Mouse (Mus musculus) embryonic facial prominence, embryonic 15.5 days (tissue): ENCODE results near the gene Slc35f6. TPM values are rescaled to one million over a fixed set of nuclear protein-coding genes. Genes with fewer than 3 reads are reported as not detected.

ENCODE experiments used
- ATAC-seq: fragments of 200-750 bp; cut with Nextera tagmentation; 2 replicates; pipeline ENCODE4 v1.8.0; 2017; ENCODE audit warnings: low read depth, moderate TSS enrichment; ENCODE audit not compliant: insufficient number of reproducible peaks, low FRiP score, low TSS enrichment
- H3K27ac ChIP-seq: fragments of 300-500 bp; sonication (generic); replicated peaks from 2 replicates; pipeline ENCODE4 v1.5.1; 2015; ENCODE audit warnings: mild to moderate bottlenecking, inconsistent platforms
- H3K27me3 ChIP-seq: fragments of 300-500 bp; sonication (generic); 2 replicates; pipeline ENCODE4 v1.6.1; 2015; ENCODE audit warnings: inconsistent platforms
- H3K36me3 ChIP-seq: fragments of 300-500 bp; sonication (generic); 2 replicates; pipeline ENCODE4 v1.6.1; 2015; ENCODE audit warnings: mild to moderate bottlenecking, inconsistent platforms
- H3K4me1 ChIP-seq: fragments of 300-500 bp; sonication (generic); 2 replicates; pipeline ENCODE4 v1.6.1; 2015; ENCODE audit warnings: inconsistent platforms
- H3K4me2 ChIP-seq: fragments of 300-500 bp; sonication (generic); replicated peaks from 2 replicates; pipeline ENCODE4 v1.6.1; 2015; ENCODE audit warnings: mild to moderate bottlenecking, inconsistent platforms
- H3K4me3 ChIP-seq: fragments of 300-500 bp; sonication (generic); replicated peaks from 2 replicates; pipeline ENCODE4 v1.5.1; 2015; ENCODE audit warnings: mild to moderate bottlenecking, inconsistent platforms
- H3K9ac ChIP-seq: fragments of 300-500 bp; sonication (generic); 2 replicates; pipeline ENCODE4 v1.6.1; 2015; ENCODE audit warnings: inconsistent platforms
- H3K9me3 ChIP-seq: fragments of 300-500 bp; sonication (generic); replicated peaks from 2 replicates; pipeline ENCODE4 v1.6.1; 2016; ENCODE audit warnings: inconsistent platforms
- WGBS: fragments of 180-500 bp; shearing (Covaris S2); methylation state at CpG from one replicate; pipeline ENCODE4 v1.1.7; 2015; 5-methylcytosine and 5-hydroxymethylcytosine counted together
- polyA plus RNA-seq: library from polyadenylated mRNA; unstranded; fragments of >200 nt; fragmentation: Nextera tagmentation; extraction: Ambion mirVana; gene quantifications from 2 replicates; pipeline ENCODE4 v1.2.1, GENCODE M21; 2015

Gene Slc35f6
- polyA plus RNA-seq, 1 experiment from 2014 or later: 30.3 TPM

- Histone ChIP-seq H3K4me2 (no peak overlapping the region), H3K9me3 (no peaks in the 10 kb centered on the region), H3K4me3 (no peak overlapping the region), H3K27me3 (no peaks in the 10 kb centered on the region), H3K36me3 (peaks cover 45% of the 10 kb centered on the region), H3K4me1 (no peaks in the 10 kb centered on the region), H3K9ac (no peak overlapping the region), H3K27ac (no peak overlapping the region)
- WGBS: 71% methylated on average over 4 of the region's 4 CpGs
- no peak for ATAC-seq
Observed at GRCm38 (mm10) chr5:30659042-30659441, 11.3 kb downstream of the Slc35f6 start.

- Histone ChIP-seq H3K4me2 (no peak overlapping the region), H3K9me3 (no peaks in the 10 kb centered on the region), H3K27ac (no peak overlapping the region), H3K9ac (no peak overlapping the region), H3K4me3 (no peak overlapping the region), H3K36me3 (peaks cover 36% of the 10 kb centered on the region), H3K4me1 (no peaks in the 10 kb centered on the region), H3K27me3 (no peaks in the 10 kb centered on the region)
- WGBS: 95% methylated on average over 1 of the region's 1 CpGs
- no peak for ATAC-seq
Observed at GRCm38 (mm10) chr5:30660278-30660677, 12.5 kb downstream of the Slc35f6 start.

- peaks cover 30% of the 10 kb centered on the region for H3K36me3 ChIP-seq
- WGBS: 93% methylated on average over 5 of the region's 5 CpGs
- no peaks in the 10 kb centered on the region for H3K27me3 ChIP-seq
- H3K9ac ChIP-seq: no peak overlapping the region
- no peak overlapping the region for H3K4me2 ChIP-seq
- ATAC-seq: no peak
- H3K9me3 ChIP-seq: no peaks in the 10 kb centered on the region
- H3K4me3 ChIP-seq: no peak overlapping the region
- no peaks in the 10 kb centered on the region for H3K4me1 ChIP-seq
- H3K27ac ChIP-seq: no peak overlapping the region
Observed at GRCm38 (mm10) chr5:30660813-30661212, 13.1 kb downstream of the Slc35f6 start.

GRCm38 (mm10) chr5:30665360-30665759, 17.6 kb downstream of the Slc35f6 start:
- Histone ChIP-seq H3K4me3 (no peak overlapping the region), H3K9ac (no peak overlapping the region), H3K27me3 (no peaks in the 10 kb centered on the region), H3K36me3 (no peaks in the 10 kb centered on the region), H3K4me2 (no peak overlapping the region), H3K4me1 (peaks cover 12% of the 10 kb centered on the region), H3K9me3 (no peaks in the 10 kb centered on the region), H3K27ac (no peak overlapping the region)
- no peak for ATAC-seq
- 89% methylated on average over 9 of the region's 9 CpGs for WGBS

- H3K36me3 ChIP-seq: peaks cover 5% of the 10 kb centered on the region; the same call in 1 of the 2 replicates
- H3K9ac ChIP-seq: peak overlapping the region; percentile 55
- no peaks in the 10 kb centered on the region for H3K27me3 ChIP-seq
- H3K4me2 ChIP-seq: peak overlapping the region; percentile 75
- H3K9me3 ChIP-seq: no peaks in the 10 kb centered on the region
- ATAC-seq: no peak
- 49% methylated on average over 6 of the region's 6 CpGs for WGBS
- peak overlapping the region; percentile 89 for H3K27ac ChIP-seq
- H3K4me1 ChIP-seq: peaks cover 12% of the 10 kb centered on the region
- H3K4me3 ChIP-seq: peak overlapping the region; percentile 85
Observed at GRCm38 (mm10) chr5:30665968-30666367, 18.2 kb downstream of the Slc35f6 start.

GRCm38 (mm10) chr5:30666391-30667195, 18.9 kb downstream of the Slc35f6 start, which contains the start of gene Cenpa:
Gene Cenpa, plus strand, starts transcription at chr5:30666777.
- H3K9ac ChIP-seq: peak within 1 kb of the TSS; percentile 74
- peak; percentile 91 for ATAC-seq
- H3K27me3 ChIP-seq: no peaks in the 10 kb centered on the region
- H3K4me1 ChIP-seq: peaks cover 12% of the 10 kb centered on the region
- H3K4me2 ChIP-seq: peak within 1 kb of the TSS; percentile 75
- H3K9me3 ChIP-seq: no peaks in the 10 kb centered on the region
- H3K36me3 ChIP-seq: peaks cover 7% of the 10 kb centered on the region; the same call in 1 of the 2 replicates
- peak within 1 kb of the TSS; percentile 85 for H3K4me3 ChIP-seq
- under 1% methylated on average over 40 of the region's 40 CpGs for WGBS
- H3K27ac ChIP-seq: peak within 1 kb of the TSS; percentile 89

- under 1% methylated on average over 13 of the region's 13 CpGs for WGBS
- Histone ChIP-seq H3K9ac (peak overlapping the region; percentile 74), H3K27ac (peak overlapping the region; percentile 49; the same call in 1 of the 2 replicates), H3K36me3 (peaks cover 12% of the 10 kb centered on the region), H3K4me2 (peak overlapping the region; percentile 75), H3K4me3 (peak overlapping the region; percentile 85), H3K27me3 (no peaks in the 10 kb centered on the region), H3K9me3 (no peaks in the 10 kb centered on the region), H3K4me1 (peaks cover 12% of the 10 kb centered on the region)
- no peak for ATAC-seq
Observed at GRCm38 (mm10) chr5:30667215-30667614, 19.5 kb downstream of the Slc35f6 start.

GRCm38 (mm10) chr5:30667686-30668085, 20.0 kb downstream of the Slc35f6 start:
- WGBS: 3% methylated on average over 3 of the region's 3 CpGs
- ATAC-seq: no peak
- peak overlapping the region; percentile 75 for H3K4me2 ChIP-seq
- H3K4me1 ChIP-seq: peaks cover 12% of the 10 kb centered on the region
- H3K9me3 ChIP-seq: no peaks in the 10 kb centered on the region
- peak overlapping the region; percentile 74 for H3K9ac ChIP-seq
- peak overlapping the region; percentile 85 for H3K4me3 ChIP-seq
- no peak overlapping the region for H3K27ac ChIP-seq
- H3K36me3 ChIP-seq: peaks cover 17% of the 10 kb centered on the region
- H3K27me3 ChIP-seq: no peaks in the 10 kb centered on the region

- H3K27ac ChIP-seq: no peak overlapping the region
- no peaks in the 10 kb centered on the region for H3K27me3 ChIP-seq
- H3K4me3 ChIP-seq: 0 out of 2 replicates have a peak overlapping the region, but pooled peaks have one; percentile 85
- H3K4me1 ChIP-seq: peaks cover 12% of the 10 kb centered on the region
- no peak overlapping the region for H3K9ac ChIP-seq
- peaks cover 29% of the 10 kb centered on the region for H3K36me3 ChIP-seq
- 0 out of 2 replicates have a peak overlapping the region, but pooled peaks have one; percentile 75 for H3K4me2 ChIP-seq
- H3K9me3 ChIP-seq: no peaks in the 10 kb centered on the region
- no peak for ATAC-seq
- 89% methylated on average over 9 of the region's 9 CpGs for WGBS
Observed at GRCm38 (mm10) chr5:30668637-30669495, 21.1 kb downstream of the Slc35f6 start.

GRCm38 (mm10) chr5:30669496-30669830, 21.7 kb downstream of the Slc35f6 start:
- Histone ChIP-seq H3K9me3 (no peaks in the 10 kb centered on the region), H3K27ac (no peak overlapping the region), H3K9ac (no peak overlapping the region), H3K4me1 (peaks cover 12% of the 10 kb centered on the region), H3K4me2 (no peak overlapping the region), H3K27me3 (no peaks in the 10 kb centered on the region), H3K4me3 (no peak overlapping the region), H3K36me3 (peaks cover 32% of the 10 kb centered on the region)
- WGBS: 93% methylated on average over 3 of the region's 3 CpGs
- no peak for ATAC-seq

GRCm38 (mm10) chr5:30670091-30670490, 22.4 kb downstream of the Slc35f6 start:
- no peak overlapping the region for H3K4me3 ChIP-seq
- WGBS: 89% methylated on average over 7 of the region's 7 CpGs
- H3K27ac ChIP-seq: no peak overlapping the region
- H3K27me3 ChIP-seq: no peaks in the 10 kb centered on the region
- H3K9me3 ChIP-seq: no peaks in the 10 kb centered on the region
- ATAC-seq: no peak
- H3K4me1 ChIP-seq: peaks cover 12% of the 10 kb centered on the region
- no peak overlapping the region for H3K9ac ChIP-seq
- H3K36me3 ChIP-seq: peaks cover 34% of the 10 kb centered on the region
- H3K4me2 ChIP-seq: no peak overlapping the region
